Mouse (Mus musculus) olfactory bulb, adult 2 months (tissue): ENCODE measurements at regions not wholly inside any gene's neighbourhood (a gene's known extent, or its start where the extent isn't known, plus 50 kb on each side); places are given as distances from the start of the nearest gene placed in this dataset.

ENCODE experiments used
- CTCF ChIP-seq: fragments of 200-500 bp; IDR thresholded peaks from 2 replicates; pipeline ENCODE4 v1.5.1; 2012; ENCODE audit warnings: low read depth, mild to moderate bottlenecking, low read length, moderate library complexity; ENCODE audit not compliant: insufficient read depth
- POLR2A ChIP-seq: fragments of 200-500 bp; IDR thresholded peaks from 2 replicates; pipeline ENCODE4 v1.6.1; 2012; ENCODE audit warnings: mild to moderate bottlenecking, low read depth, low read length, moderate library complexity; ENCODE audit not compliant: insufficient read depth

- no peak for TF ChIP-seq CTCF
- TF ChIP-seq POLR2A, result no peak
These were observed 433.7 kb downstream of the Cd83 start for GRCm38 (mm10) chr13:44218266-44218665.
